Mouse (Mus musculus) C2C12 (cell line): ENCODE data around the gene Slc7a11.
"Not testable (repeated sequence)": the region's sequence is repeated elsewhere in the genome, so short reads cannot be mapped to it uniquely, and the experiment has no call there.

Experiments
- CEBPB ChIP-seq: IDR thresholded peaks from one replicate; pipeline ENCODE4 v1.6.1; 2011; ENCODE audit warnings: low read depth, mild to moderate bottlenecking, control low read depth, moderate library complexity
- CTCF ChIP-seq: IDR thresholded peaks from one replicate; pipeline ENCODE4 v1.5.1; 2011; ENCODE audit not compliant: control insufficient read depth, insufficient read depth, insufficient read length
- MAX ChIP-seq: IDR thresholded peaks from one replicate; pipeline ENCODE4 v1.6.1; 2011; ENCODE audit warnings: mild to moderate bottlenecking, control low read depth
- MYOD1 ChIP-seq: IDR thresholded peaks from one replicate; pipeline ENCODE4 v1.6.1; 2011; ENCODE audit warnings: low read depth; ENCODE audit not compliant: control insufficient read depth, insufficient read length
- MYOG ChIP-seq: IDR thresholded peaks from one replicate; pipeline ENCODE4 v1.6.1; 2011; ENCODE audit not compliant: control insufficient read depth, insufficient read length; ENCODE audit errors: extremely low read depth
- USF1 ChIP-seq: IDR thresholded peaks from one replicate; pipeline ENCODE4 v1.6.1; 2011; ENCODE audit warnings: low read depth, mild to moderate bottlenecking, control low read depth, moderate library complexity

- not testable (repeated sequence) for TF ChIP-seq CTCF, MYOD1, USF1, MYOG, CEBPB, MAX
Observed at GRCm38 (mm10) chr3:50436409-50436808, 7.0 kb downstream of the Slc7a11 start.
